Mouse (Mus musculus) CD8-positive naive resting alpha-beta T cell, adult 57 days (primary cell): ENCODE data around the gene Klhl33. TPM values are rescaled to one million over a fixed set of nuclear protein-coding genes. Genes with fewer than 3 reads are reported as not detected.

Experiments
- total RNA-seq: library from RNA; stranded (reverse); gene quantifications from one replicate; pipeline ENCODE4 v1.2.4, GENCODE M21; 2023

Gene Klhl33
- not detected for total RNA-seq

GRCm38 (mm10) chr14:50897374-50897765 lies at the start of gene Klhl33:
Gene Klhl33, minus strand, starts transcription at chr14:50897507.

GRCm38 (mm10) chr14:50943932-50944667 lies 46.8 kb upstream of the Klhl33 start, which contains the start of gene Gm49342:
Gene Gm49342, plus strand, starts transcription at chr14:50944517.

GRCm38 (mm10) chr14:50930754-50931492 lies 33.6 kb upstream of the Klhl33 start, which contains the start of the genes Pip4p1 and Pnp:
Gene Pip4p1, minus strand, starts transcription at chr14:50930856.
Gene Pnp, plus strand, starts transcription at chr14:50931082.

GRCm38 (mm10) chr14:50924281-50925064 lies 27.2 kb upstream of the Klhl33 start, which contains the start of the genes Osgep and Apex1:
Gene Osgep, minus strand, starts transcription at chr14:50924893.
Gene Apex1, plus strand, starts transcription at chr14:50924968.

GRCm38 (mm10) chr14:50869889-50870804 lies 27.2 kb downstream of the Klhl33 start, which contains the start of gene Tep1:
Gene Tep1, minus strand, starts transcription at chr14:50870560.

Other genes starting within 250 kb of the Klhl33 start
- gene Olfr747, start 204.3 kb downstream of the Klhl33 start, total RNA-seq: not detected
- gene Olfr748, start 190.1 kb downstream of the Klhl33 start, total RNA-seq: not detected
- gene Olfr749, start 152.4 kb downstream of the Klhl33 start, total RNA-seq: not detected
- gene Ttc5, start 112.0 kb downstream of the Klhl33 start, total RNA-seq: 70.2 TPM
- gene Ccnb1ip1, start 89.8 kb downstream of the Klhl33 start, total RNA-seq: 2.4 TPM
- gene Parp2, start 89.7 kb downstream of the Klhl33 start, total RNA-seq: 59.4 TPM
- 29.3 TPM for gene Tep1, start 26.9 kb downstream of the Klhl33 start, total RNA-seq
- gene Osgep, start 27.4 kb upstream of the Klhl33 start, total RNA-seq: 35.4 TPM
- gene Apex1, start 27.5 kb upstream of the Klhl33 start, total RNA-seq: 43.6 TPM
- gene Pip4p1, start 33.3 kb upstream of the Klhl33 start, total RNA-seq: 86.2 TPM
- gene Pnp, start 33.6 kb upstream of the Klhl33 start, total RNA-seq: 32.1 TPM
- gene Gm49342, start 47.0 kb upstream of the Klhl33 start, total RNA-seq: 23.6 TPM
- 0.58 TPM for gene Pnp2, start 58.5 kb upstream of the Klhl33 start, total RNA-seq
- not detected for gene Rnase10, start 110.2 kb upstream of the Klhl33 start, total RNA-seq
- not detected for gene Rnase9, start 144.4 kb upstream of the Klhl33 start, total RNA-seq
- gene Rnase11, start 152.7 kb upstream of the Klhl33 start, total RNA-seq: not detected
- gene Rnase12, start 160.2 kb upstream of the Klhl33 start, total RNA-seq: not detected
- gene Olfr750, start 176.9 kb upstream of the Klhl33 start, total RNA-seq: not detected
- gene Rnase4, start 193.6 kb upstream of the Klhl33 start, total RNA-seq: 0.37 TPM
- 0.77 TPM for gene Ang, start 193.6 kb upstream of the Klhl33 start, total RNA-seq
- not detected for gene Eddm3b, start 216.9 kb upstream of the Klhl33 start, total RNA-seq
- 10.3 TPM for gene Rnase6, start 226.4 kb upstream of the Klhl33 start, total RNA-seq
- 3.2 TPM for gene Rnase1, start 249.3 kb upstream of the Klhl33 start, total RNA-seq